Mouse (Mus musculus) kidney, adult 10 weeks (tissue): ENCODE data around the gene Gm49486. TPM values are rescaled to one million over a fixed set of nuclear protein-coding genes. Genes with fewer than 3 reads are reported as not detected.

ENCODE experiments used
- polyA plus RNA-seq: library from polyadenylated mRNA; stranded (reverse); fragments of 350-450 nt; fragmentation: Illumina TruSeq; extraction: RNeasy Lipid Tissue Mini Kit (QIAGEN cat#74804); gene quantifications from one replicate; pipeline ENCODE4 v1.2.3, GENCODE M21; 2014; ENCODE audit warnings: low read depth, low replicate concordance

Gm49486 gene
- 1.1 TPM for polyA plus RNA-seq

DNA sequence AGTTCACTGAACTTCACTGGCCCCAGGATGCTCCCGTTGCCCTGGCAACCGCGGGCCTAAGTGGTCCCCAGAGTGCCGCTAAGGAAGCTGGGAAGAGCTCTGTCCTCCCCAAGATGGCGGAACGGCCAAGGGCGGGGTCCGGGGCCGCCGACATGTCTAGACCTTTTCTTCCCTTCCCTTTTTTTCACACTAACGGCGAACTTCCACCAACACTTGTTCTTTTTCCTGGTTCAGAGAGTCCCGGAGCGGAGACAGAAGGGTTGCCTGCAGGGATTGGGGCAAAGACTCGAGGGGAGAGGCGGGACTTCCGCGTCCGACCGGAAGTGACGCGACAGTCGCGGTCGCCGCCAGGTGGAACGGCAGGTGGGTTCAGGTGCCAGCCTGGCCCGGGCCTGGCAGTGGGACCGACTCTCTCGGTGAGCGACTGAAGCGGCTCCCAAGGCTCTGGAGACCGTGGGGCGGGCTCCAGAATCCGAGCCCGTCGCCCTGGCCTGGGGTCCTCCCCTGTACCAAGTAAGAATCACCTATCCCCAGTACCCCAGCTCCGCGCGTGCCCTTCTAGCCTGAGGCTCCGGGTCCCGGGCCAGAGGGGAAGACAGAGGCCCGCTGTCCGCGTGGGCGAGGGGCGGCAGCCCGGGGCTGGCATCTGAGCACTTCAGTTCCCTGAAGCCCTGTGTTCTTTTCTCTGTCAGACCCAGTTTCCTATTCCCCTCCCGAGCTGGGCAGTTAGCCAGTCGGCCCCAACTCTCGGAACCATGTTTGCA, at the start of gene Gm49486, which contains the start of gene Pick1:
Gene Gm49486 (plus strand): TSS at position 334 of the 764 bp plus-strand sequence.
Gene Pick1 (plus strand): TSS at position 116 of the 764 bp plus-strand sequence.

DNA sequence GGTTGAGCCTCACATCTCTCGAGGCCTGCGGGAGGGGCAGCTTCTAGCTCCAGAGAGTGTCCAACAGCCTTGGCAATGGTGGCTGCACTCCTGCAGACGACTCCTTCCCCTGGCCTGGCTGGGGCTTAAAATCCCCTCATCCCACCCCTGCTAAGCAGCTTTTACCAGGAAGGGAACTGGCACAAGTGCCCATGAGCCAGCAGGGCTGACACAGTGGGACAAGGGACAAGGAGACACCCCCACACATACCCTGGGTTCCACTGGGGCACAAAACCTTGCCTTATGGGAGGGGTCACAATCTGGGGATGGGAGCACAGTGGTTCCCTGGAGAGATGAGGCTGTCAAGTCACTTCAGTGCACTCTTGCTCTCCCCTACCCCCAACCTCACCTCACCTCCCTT, 25.5 kb downstream of the Gm49486 start, which contains the start of gene Slc16a8:
Gene Slc16a8 (minus strand): TSS at position 101 of the 400 bp plus-strand sequence.

DNA sequence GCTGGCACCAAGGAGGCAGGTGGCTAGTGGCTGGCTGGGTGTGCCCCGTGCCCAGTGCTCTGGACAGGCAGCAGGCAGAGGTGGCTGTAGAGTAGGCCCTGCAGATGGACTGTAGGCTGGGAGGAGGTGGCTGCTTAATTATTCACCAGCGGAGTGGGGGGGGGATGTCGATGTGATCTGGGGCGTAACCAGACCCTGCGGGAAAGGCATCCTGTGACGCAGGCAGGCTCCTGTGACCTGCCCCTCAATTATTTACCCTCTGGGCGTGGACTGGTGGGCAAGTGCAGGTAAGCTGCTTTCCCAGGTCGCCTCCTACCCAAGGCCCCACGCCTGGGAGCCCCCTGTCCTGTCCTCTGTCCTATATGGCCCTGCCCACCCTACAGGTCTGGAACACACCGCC, 56.2 kb downstream of the Gm49486 start, which contains the start of gene Baiap2l2:
Gene Baiap2l2 (minus strand): TSS at position 139 of the 400 bp plus-strand sequence.

Other genes starting within 250 kb of the Gm49486 start
- 177 TPM for gene H1f0, start 200.9 kb upstream of the Gm49486 start, polyA plus RNA-seq
- not detected for gene Galr3, start 187.5 kb upstream of the Gm49486 start, polyA plus RNA-seq
- 1.1 TPM for gene Ankrd54, start 166.5 kb upstream of the Gm49486 start, polyA plus RNA-seq
- gene Eif3l, start 154.2 kb upstream of the Gm49486 start, polyA plus RNA-seq, result 82.4 TPM
- 9.9 TPM for gene Micall1, start 120.5 kb upstream of the Gm49486 start, polyA plus RNA-seq
- gene Polr2f, start 88.4 kb upstream of the Gm49486 start, polyA plus RNA-seq, result not detected
- gene 1700088E04Rik, start 88.1 kb upstream of the Gm49486 start, polyA plus RNA-seq, result 3.8 TPM
- not detected for gene Sox10, start 64.2 kb upstream of the Gm49486 start, polyA plus RNA-seq
- gene Pick1, start 218 bp upstream of the Gm49486 start, polyA plus RNA-seq, result 7.5 TPM
- not detected for gene Slc16a8, start 25.4 kb downstream of the Gm49486 start, polyA plus RNA-seq
- gene Baiap2l2, start 56.1 kb downstream of the Gm49486 start, polyA plus RNA-seq, result 2.9 TPM
- 0.53 TPM for gene Pla2g6, start 99.0 kb downstream of the Gm49486 start, polyA plus RNA-seq
- gene Maff, start 117.2 kb downstream of the Gm49486 start, polyA plus RNA-seq, result 0.32 TPM
- 3.4 TPM for gene Tmem184b, start 174.2 kb downstream of the Gm49486 start, polyA plus RNA-seq
- 3.3 TPM for gene Csnk1e, start 226.2 kb downstream of the Gm49486 start, polyA plus RNA-seq